Mouse (Mus musculus) kidney, embryonic 16.5 days (tissue): ENCODE measurements around the gene Capn1. TPM values are rescaled to one million over a fixed set of nuclear protein-coding genes. Genes with fewer than 3 reads are reported as not detected.

ENCODE experiments used
- ATAC-seq: fragments of 200-750 bp; cut with Nextera tagmentation; 2 replicates; pipeline ENCODE4 v1.8.0; 2017; ENCODE audit warnings: moderate TSS enrichment; ENCODE audit not compliant: low FRiP score, low TSS enrichment
- H3K27ac ChIP-seq: fragments of 300-500 bp; sonication (generic); 2 replicates; pipeline ENCODE4 v1.5.1; 2014; ENCODE audit warnings: low read length
- H3K27me3 ChIP-seq: fragments of 300-500 bp; sonication (generic); 2 replicates; pipeline ENCODE4 v1.6.1; 2014; ENCODE audit warnings: low read length, control low read depth, mixed read lengths; ENCODE audit not compliant: insufficient read depth
- H3K36me3 ChIP-seq: fragments of 300-500 bp; sonication (generic); 2 replicates; pipeline ENCODE4 v1.6.1; 2014; ENCODE audit warnings: low read length, control low read depth, mixed read lengths; ENCODE audit not compliant: insufficient read depth
- H3K4me1 ChIP-seq: fragments of 300-500 bp; sonication (generic); 2 replicates; pipeline ENCODE4 v1.6.1; 2014; ENCODE audit warnings: low read length, control low read depth, mixed read lengths; ENCODE audit not compliant: insufficient read depth
- H3K4me2 ChIP-seq: fragments of 300-500 bp; sonication (generic); replicated peaks from 2 replicates; pipeline ENCODE4 v1.6.1; 2014; ENCODE audit warnings: low read depth, low read length
- H3K4me3 ChIP-seq: fragments of 300-500 bp; sonication (generic); 2 replicates; pipeline ENCODE4 v1.5.1; 2014; ENCODE audit warnings: mild to moderate bottlenecking, low read length
- H3K9ac ChIP-seq: fragments of 300-500 bp; sonication (generic); replicated peaks from 2 replicates; pipeline ENCODE4 v1.6.1; 2014; ENCODE audit warnings: low read length
- H3K9me3 ChIP-seq: fragments of 300-500 bp; sonication (generic); 2 replicates; pipeline ENCODE4 v1.6.1; 2016; ENCODE audit warnings: low read length, control low read depth
- WGBS: fragments of 180-500 bp; shearing (Covaris S2); extraction: QIAGEN DNeasy Blood & Tissue Kit; methylation state at CpG from one replicate; pipeline ENCODE4 v1.1.7; 2014; 5-methylcytosine and 5-hydroxymethylcytosine counted together
- polyA plus RNA-seq: library from polyadenylated mRNA; unstranded; fragments of >200 nt; fragmentation: Nextera tagmentation; extraction: Ambion mirVana; gene quantifications from 2 replicates; pipeline ENCODE4 v1.2.1, GENCODE M21; 2015

The Capn1 gene
- polyA plus RNA-seq, 1 experiment from 2014 or later: 11.1 TPM

DNA sequence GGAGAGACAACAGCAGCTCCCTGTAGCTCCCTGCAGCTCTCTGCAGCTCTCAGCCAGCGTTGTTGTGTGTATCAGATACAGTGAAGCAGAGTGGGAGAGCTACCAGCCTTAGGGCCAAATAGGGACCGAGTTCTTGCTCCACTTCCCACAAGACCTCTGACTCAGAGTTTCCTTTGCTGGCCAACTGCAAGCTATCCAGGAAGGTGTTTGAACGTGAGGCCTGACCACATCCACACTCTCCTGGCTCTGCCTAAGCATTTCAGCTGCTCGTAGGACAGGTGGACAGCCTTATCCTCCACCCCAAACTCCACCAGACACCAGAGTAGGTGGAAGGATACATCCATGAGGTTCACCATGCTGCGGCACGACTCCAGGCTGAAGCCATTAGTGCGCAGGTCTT lies 23.7 kb downstream of the Capn1 start:
- no peak overlapping the region for H3K9ac ChIP-seq

DNA sequence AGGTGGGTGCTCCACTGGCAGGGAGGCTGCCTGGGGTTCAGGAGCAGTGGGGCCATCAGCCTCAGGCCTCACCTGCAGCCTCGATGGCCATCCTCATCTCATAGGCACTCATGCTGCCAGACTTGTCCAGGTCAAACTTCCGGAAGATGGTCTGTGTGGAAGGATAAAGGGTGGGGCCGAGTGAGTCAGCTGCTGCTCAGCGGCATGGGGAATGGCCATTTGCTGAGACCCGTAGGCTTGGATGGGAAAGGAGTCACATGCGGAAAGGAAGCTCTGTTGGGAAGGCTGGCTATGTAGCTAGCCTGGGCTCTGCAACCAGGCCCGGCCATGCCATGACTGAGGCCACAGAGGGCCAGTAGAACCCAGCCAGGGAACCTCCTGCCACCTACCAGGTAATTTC lies 24.2 kb downstream of the Capn1 start:
- Histone ChIP-seq H3K4me2 (no peak overlapping the region), H3K4me1 (peaks cover 11% of the 10 kb centered on the region), H3K36me3 (0 out of 2 replicates have a peak, but pooled peaks cover 3% of the 10 kb centered on the region), H3K9me3 (no peaks in the 10 kb centered on the region), H3K9ac (no peak overlapping the region), H3K27ac (no peak overlapping the region), H3K4me3 (no peak overlapping the region), H3K27me3 (no peaks in the 10 kb centered on the region)
- WGBS: 80% methylated on average over 7 of the region's 7 CpGs
- ATAC-seq: no peak

More for the DNA sequence above, 23.7 kb downstream of the Capn1 start:
- Histone ChIP-seq H3K36me3 (0 out of 2 replicates have a peak, but pooled peaks cover 3% of the 10 kb centered on the region), H3K4me1 (peaks cover 11% of the 10 kb centered on the region), H3K9me3 (no peaks in the 10 kb centered on the region), H3K4me3 (no peak overlapping the region), H3K27me3 (no peaks in the 10 kb centered on the region), H3K27ac (no peak overlapping the region), H3K4me2 (no peak overlapping the region)
- no peak for ATAC-seq
- WGBS: 79% methylated on average over 7 of the region's 7 CpGs

DNA sequence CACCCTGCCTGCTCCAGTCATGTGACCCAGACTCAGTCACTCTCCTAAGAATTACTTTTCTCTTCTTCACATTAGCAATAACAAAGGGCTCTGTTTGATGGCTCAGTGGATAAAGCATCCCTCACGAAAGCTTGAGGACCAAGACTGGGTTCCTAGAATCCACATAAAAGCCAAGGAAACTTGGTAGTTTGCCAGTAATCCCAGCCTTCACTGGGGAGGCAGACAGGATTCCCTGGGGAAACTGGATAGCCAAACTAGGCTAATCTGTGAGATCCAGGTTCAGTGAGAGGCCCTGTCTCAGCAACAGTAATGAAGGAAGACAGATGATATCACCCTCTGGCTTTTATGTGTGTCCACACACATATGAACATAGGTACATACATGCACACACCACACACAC lies 24.8 kb downstream of the Capn1 start:
- peaks cover 14% of the 10 kb centered on the region for H3K4me1 ChIP-seq
- H3K4me2 ChIP-seq: no peak overlapping the region
- no peak overlapping the region for H3K9ac ChIP-seq
- no peak overlapping the region for H3K27ac ChIP-seq
- no peaks in the 10 kb centered on the region for H3K27me3 ChIP-seq
- H3K9me3 ChIP-seq: no peaks in the 10 kb centered on the region
- H3K36me3 ChIP-seq: 0 out of 2 replicates have a peak, but pooled peaks cover 3% of the 10 kb centered on the region
- no peak overlapping the region for H3K4me3 ChIP-seq
- no peak for ATAC-seq
- WGBS: 83% methylated on average over 1 of the region's 1 CpGs

- Histone ChIP-seq H3K27ac (no peak overlapping the region), H3K4me2 (no peak overlapping the region), H3K4me3 (no peak overlapping the region), H3K27me3 (no peaks in the 10 kb centered on the region), H3K9ac (no peak overlapping the region), H3K4me1 (peaks cover 15% of the 10 kb centered on the region), H3K9me3 (no peaks in the 10 kb centered on the region), H3K36me3 (0 out of 2 replicates have a peak, but pooled peaks cover 3% of the 10 kb centered on the region)
- no peak for ATAC-seq
- WGBS: 85% methylated on average over 12 of the region's 12 CpGs
These were observed 25.7 kb downstream of the Capn1 start for GRCm38 (mm10) chr19:5990033-5990432.

DNA sequence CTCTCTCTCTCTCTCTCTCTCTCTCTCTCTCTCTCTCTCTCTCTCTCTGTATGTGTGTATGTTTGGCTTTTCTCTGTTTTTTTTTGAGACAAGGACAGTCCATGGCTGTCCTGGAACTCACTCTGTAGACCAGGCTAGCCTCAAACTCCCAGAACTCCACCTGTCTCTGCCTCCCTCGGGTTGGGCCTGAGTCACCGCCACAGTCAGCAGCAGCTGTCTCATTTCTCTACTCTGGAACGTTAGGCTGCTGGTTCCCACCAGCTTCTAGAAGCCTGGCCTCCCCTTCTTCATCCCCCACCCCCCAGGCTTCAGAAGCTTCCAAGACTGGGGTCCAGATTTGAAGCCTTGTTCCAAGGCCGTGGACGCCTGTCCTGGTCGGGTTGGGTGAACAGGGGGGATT lies 26.1 kb downstream of the Capn1 start:
- H3K9me3 ChIP-seq: no peaks in the 10 kb centered on the region
- H3K9ac ChIP-seq: no peak overlapping the region
- H3K4me3 ChIP-seq: no peak overlapping the region
- 0 out of 2 replicates have a peak, but pooled peaks cover 3% of the 10 kb centered on the region for H3K36me3 ChIP-seq
- no peaks in the 10 kb centered on the region for H3K27me3 ChIP-seq
- H3K27ac ChIP-seq: 0 out of 2 replicates have a peak overlapping the region, but pooled peaks have one; percentile 18
- H3K4me2 ChIP-seq: no peak overlapping the region
- WGBS: 57% methylated on average over 6 of the region's 6 CpGs
- peaks cover 15% of the 10 kb centered on the region for H3K4me1 ChIP-seq
- no peak for ATAC-seq

- Histone ChIP-seq H3K36me3 (0 out of 2 replicates have a peak, but pooled peaks cover 3% of the 10 kb centered on the region), H3K9ac (peak overlapping the region; percentile 58), H3K9me3 (no peaks in the 10 kb centered on the region), H3K27me3 (no peaks in the 10 kb centered on the region), H3K4me3 (peak overlapping the region; percentile 7; the same call in 1 of the 2 replicates), H3K27ac (peak overlapping the region; percentile 65), H3K4me1 (peaks cover 15% of the 10 kb centered on the region), H3K4me2 (peak overlapping the region; percentile 40)
- ATAC-seq: peak; percentile 80
- 6% methylated on average over 13 of the region's 13 CpGs for WGBS
These were observed 26.8 kb downstream of the Capn1 start for GRCm38 (mm10) chr19:5988815-5989452.

GRCm38 (mm10) chr19:5988027-5988814 lies 27.5 kb downstream of the Capn1 start:
- H3K4me3 ChIP-seq: no peak overlapping the region
- H3K9me3 ChIP-seq: no peaks in the 10 kb centered on the region
- H3K9ac ChIP-seq: no peak overlapping the region
- WGBS: 61% methylated on average over 5 of the region's 5 CpGs
- peak overlapping the region; percentile 65 for H3K27ac ChIP-seq
- H3K36me3 ChIP-seq: 0 out of 2 replicates have a peak, but pooled peaks cover 3% of the 10 kb centered on the region
- no peaks in the 10 kb centered on the region for H3K27me3 ChIP-seq
- ATAC-seq: no peak; the same call in 1 of the 2 replicates
- no peak overlapping the region for H3K4me2 ChIP-seq
- peaks cover 15% of the 10 kb centered on the region for H3K4me1 ChIP-seq

DNA sequence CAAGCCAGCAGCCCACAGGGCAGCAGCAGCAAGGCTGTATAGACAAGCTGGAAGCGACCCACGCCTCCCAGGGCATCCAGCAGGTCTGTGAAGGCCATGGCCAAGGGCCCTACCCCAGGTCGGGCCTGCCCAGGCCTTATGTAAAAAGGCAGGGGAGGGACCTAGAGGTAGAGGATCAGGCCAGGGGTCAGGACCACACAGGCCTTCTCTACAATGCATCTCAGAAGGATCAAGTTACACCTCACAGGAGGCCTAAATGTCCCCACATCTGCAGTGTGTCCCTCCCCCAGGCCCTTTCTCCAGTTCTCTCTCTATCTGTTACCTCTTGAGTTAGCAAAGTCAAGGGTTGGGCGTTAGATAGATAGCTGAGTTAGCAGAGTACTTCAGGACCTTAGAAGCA lies 29.7 kb downstream of the Capn1 start, which contains the start of gene Slc22a20:
Gene Slc22a20 (minus strand): TSS at position 101 of the 400 bp plus-strand sequence.
- H3K4me1 ChIP-seq: peaks cover 15% of the 10 kb centered on the region
- ATAC-seq: no peak
- H3K4me2 ChIP-seq: no peak within 1 kb of the TSS
- H3K27me3 ChIP-seq: no peaks in the 10 kb centered on the region
- H3K4me3 ChIP-seq: no peak within 1 kb of the TSS
- no peaks in the 10 kb centered on the region for H3K36me3 ChIP-seq
- H3K27ac ChIP-seq: no peak within 1 kb of the TSS
- no peak within 1 kb of the TSS for H3K9ac ChIP-seq
- H3K9me3 ChIP-seq: no peaks in the 10 kb centered on the region
- WGBS: 32% methylated on average over 4 of the region's 4 CpGs

- WGBS: 90% methylated on average over 9 of the region's 9 CpGs
- H3K9me3 ChIP-seq: no peaks in the 10 kb centered on the region
- no peak for ATAC-seq
- no peaks in the 10 kb centered on the region for H3K4me1 ChIP-seq
- H3K4me2 ChIP-seq: no peak overlapping the region
- no peak overlapping the region for H3K27ac ChIP-seq
- no peaks in the 10 kb centered on the region for H3K27me3 ChIP-seq
- H3K4me3 ChIP-seq: no peak overlapping the region
- no peak overlapping the region for H3K9ac ChIP-seq
- no peaks in the 10 kb centered on the region for H3K36me3 ChIP-seq
These were observed 35.2 kb downstream of the Capn1 start for GRCm38 (mm10) chr19:5980477-5980876.

DNA sequence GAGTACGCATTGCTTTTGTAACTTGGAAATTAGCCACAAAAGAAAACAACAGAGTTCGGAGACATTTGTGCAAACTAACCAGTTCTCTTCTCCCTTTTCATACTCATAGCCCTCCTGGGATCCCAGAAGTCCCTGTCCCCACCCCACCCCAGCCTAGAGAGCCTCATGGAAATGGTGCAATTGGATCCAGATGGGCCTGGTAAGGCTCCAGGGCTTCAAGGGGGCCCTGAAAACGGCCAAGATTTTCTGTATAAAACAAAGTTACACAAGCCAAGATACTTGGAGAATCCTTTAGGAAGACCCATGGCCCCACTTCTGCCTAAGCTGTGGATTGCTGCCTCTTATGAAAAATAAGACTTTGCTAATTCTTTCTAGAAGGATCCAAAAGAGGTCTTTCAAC lies 38.0 kb downstream of the Capn1 start:
- WGBS: 72% methylated on average over 3 of the region's 3 CpGs
- no peak overlapping the region for H3K9ac ChIP-seq
- H3K27ac ChIP-seq: no peak overlapping the region
- H3K4me2 ChIP-seq: no peak overlapping the region
- H3K4me1 ChIP-seq: no peaks in the 10 kb centered on the region
- no peak for ATAC-seq
- no peaks in the 10 kb centered on the region for H3K36me3 ChIP-seq
- no peaks in the 10 kb centered on the region for H3K27me3 ChIP-seq
- no peak overlapping the region for H3K4me3 ChIP-seq
- H3K9me3 ChIP-seq: no peaks in the 10 kb centered on the region
